Mouse (Mus musculus): ENCODE measurements around the gene Olfm2. TPM values are rescaled to one million over a fixed set of nuclear protein-coding genes. Genes with fewer than 3 reads are reported as not detected.

The Olfm2 gene
- total RNA-seq, 2 experiments from 2014 or later = 0.74 to 0.98 TPM

- no peak for DNase-seq (ENCODE audit: low spot score in 2 of 2)
These were observed 1.5 kb upstream of the Olfm2 start for GRCm38 (mm10) chr9:20747682-20748081.

- no peak for DNase-seq (ENCODE audit: low spot score in 2 of 2)
These were observed 801 bp downstream of the Olfm2 start for GRCm38 (mm10) chr9:20745129-20745966.

- DNase-seq (ENCODE audit: low spot score in 2 of 2) = no peak
These were observed 2.0 kb downstream of the Olfm2 start for GRCm38 (mm10) chr9:20743946-20744738.

GRCm38 (mm10) chr9:20740407-20740806 is 5.7 kb downstream of the Olfm2 start:
- peak; percentile 58 to 80 for DNase-seq (ENCODE audit: low spot score in 2 of 2)

GRCm38 (mm10) chr9:20738251-20738999 is 7.7 kb downstream of the Olfm2 start:
- DNase-seq (ENCODE audit: low spot score in 2 of 2) = no peak

- DNase-seq (ENCODE audit: low spot score in 2 of 2) = no peak
These were observed 8.9 kb downstream of the Olfm2 start for GRCm38 (mm10) chr9:20737227-20737626.

- DNase-seq (ENCODE audit: low spot score in 2 of 2) = no peak
These were observed 11.5 kb downstream of the Olfm2 start for GRCm38 (mm10) chr9:20734692-20735091.

GRCm38 (mm10) chr9:20731797-20732196 is 14.4 kb downstream of the Olfm2 start:
- no peak for DNase-seq (ENCODE audit: low spot score in 2 of 2)

- no peak for DNase-seq (ENCODE audit: low spot score in 2 of 2)
These were observed 16.7 kb downstream of the Olfm2 start for GRCm38 (mm10) chr9:20729451-20729850.

- peak; percentile 33 to 70 for DNase-seq (ENCODE audit: low spot score in 2 of 2)
These were observed 18.5 kb downstream of the Olfm2 start for GRCm38 (mm10) chr9:20727601-20728113.

GRCm38 (mm10) chr9:20726859-20727600 is 19.1 kb downstream of the Olfm2 start:
- no peak for DNase-seq (ENCODE audit: low spot score in 2 of 2)

GRCm38 (mm10) chr9:20726134-20726858 is 19.9 kb downstream of the Olfm2 start:
- DNase-seq (ENCODE audit: low spot score in 2 of 2) = no peak

GRCm38 (mm10) chr9:20721582-20721981 is 24.6 kb downstream of the Olfm2 start:
- DNase-seq (ENCODE audit: low spot score in 2 of 2) = no peak

- no peak for DNase-seq (ENCODE audit: low spot score in 2 of 2)
These were observed 30.8 kb downstream of the Olfm2 start for GRCm38 (mm10) chr9:20715332-20715731.

- DNase-seq (ENCODE audit: low spot score in 2 of 2) = no peak
These were observed 32.6 kb downstream of the Olfm2 start for GRCm38 (mm10) chr9:20713478-20713987.

- DNase-seq (ENCODE audit: low spot score in 2 of 2) = no peak
These were observed 33.1 kb downstream of the Olfm2 start for GRCm38 (mm10) chr9:20712934-20713477.

GRCm38 (mm10) chr9:20710471-20710870 is 35.7 kb downstream of the Olfm2 start:
- DNase-seq (ENCODE audit: low spot score in 2 of 2) = no peak

- DNase-seq (ENCODE audit: low spot score in 2 of 2) = no peak
These were observed 40.2 kb downstream of the Olfm2 start for GRCm38 (mm10) chr9:20705981-20706380.

GRCm38 (mm10) chr9:20705420-20705819 is 40.7 kb downstream of the Olfm2 start:
- no peak for DNase-seq (ENCODE audit: low spot score in 2 of 2)

Measured in gastrocnemius, postnatal 4 days (tissue).